Mouse (Mus musculus) small intestine, adult 2 months (tissue): ENCODE data around the gene Ppfibp2.

Source experiments
- CTCF ChIP-seq: fragments of 200-500 bp; IDR thresholded peaks from 2 replicates; pipeline ENCODE4 v1.5.1; 2012; ENCODE audit warnings: low read depth, mild to moderate bottlenecking, control low read depth, inconsistent platforms, low read length, moderate library complexity, mixed read lengths; ENCODE audit not compliant: insufficient replicate concordance, insufficient read length; ENCODE audit errors: extremely low read depth
- POLR2A ChIP-seq: fragments of 200-500 bp; IDR thresholded peaks from 2 replicates; pipeline ENCODE4 v1.6.1; 2012; ENCODE audit warnings: low read depth, mild to moderate bottlenecking, control low read depth, inconsistent platforms, low read length, moderate library complexity

DNA sequence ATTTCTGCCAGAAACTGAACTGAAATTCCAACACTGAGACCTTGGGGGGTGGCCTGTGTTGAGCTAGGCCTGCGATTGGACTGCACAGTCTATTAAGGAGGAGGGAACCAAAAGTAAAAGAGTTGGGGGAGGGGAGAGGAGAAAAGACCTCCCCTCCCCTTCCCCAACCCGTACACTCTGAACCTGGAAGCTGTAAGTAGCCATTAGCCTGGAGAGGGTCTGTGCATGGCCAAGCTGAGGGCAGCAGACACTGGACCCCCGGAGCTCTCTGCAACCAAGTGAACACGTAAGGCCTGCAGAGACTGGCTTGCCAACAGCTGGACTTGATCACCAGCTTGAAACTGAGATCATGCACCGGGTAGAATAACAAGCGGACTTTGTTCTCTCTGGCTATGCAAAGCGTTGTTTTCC is 27.7 kb upstream of the Ppfibp2 start, which contains the start of gene Olfml1:
- no peak for TF ChIP-seq CTCF
- no peak for TF ChIP-seq POLR2A
